Mouse (Mus musculus): ENCODE data around the gene Gsg1l.
A peak's percentile ranks its signal among the peaks of the same experiment; 100 is the strongest.

Gsg1l gene

GRCm38 (mm10) chr7:125934319-125934718 lies 147.9 kb downstream of the Gsg1l start:
- DNase-seq (ENCODE audit: low read depth, low spot score) = no peak

- DNase-seq (ENCODE audit: low read depth, low spot score) = no peak
Measured at GRCm38 (mm10) chr7:125933356-125934244, 148.6 kb downstream of the Gsg1l start.

- DNase-seq (ENCODE audit: low read depth, low spot score) = no peak
Measured at GRCm38 (mm10) chr7:125931602-125932001, 150.6 kb downstream of the Gsg1l start.

GRCm38 (mm10) chr7:125924044-125924443 lies 158.2 kb downstream of the Gsg1l start:
- no peak for DNase-seq (ENCODE audit: low read depth, low spot score)

GRCm38 (mm10) chr7:125920801-125921200 lies 161.4 kb downstream of the Gsg1l start:
- no peak for DNase-seq (ENCODE audit: low read depth, low spot score)

- no peak for DNase-seq (ENCODE audit: low read depth, low spot score)
Measured at GRCm38 (mm10) chr7:125900386-125901161, 181.6 kb downstream of the Gsg1l start.

GRCm38 (mm10) chr7:125899916-125900315 lies 182.3 kb downstream of the Gsg1l start:
- DNase-seq (ENCODE audit: low read depth, low spot score) = no peak

- no peak for DNase-seq (ENCODE audit: low read depth, low spot score)
Measured at GRCm38 (mm10) chr7:125899036-125899435, 183.2 kb downstream of the Gsg1l start.

- DNase-seq (ENCODE audit: low read depth, low spot score) = no peak
Measured at GRCm38 (mm10) chr7:125897059-125897458, 185.2 kb downstream of the Gsg1l start.

- DNase-seq (ENCODE audit: low read depth, low spot score) = no peak
Measured at GRCm38 (mm10) chr7:125893621-125894020, 188.6 kb downstream of the Gsg1l start.

- DNase-seq (ENCODE audit: low read depth, low spot score) = no peak
Measured at GRCm38 (mm10) chr7:125888373-125888772, 193.8 kb downstream of the Gsg1l start.

GRCm38 (mm10) chr7:125887761-125888160 lies 194.4 kb downstream of the Gsg1l start:
- DNase-seq (ENCODE audit: low read depth, low spot score) = no peak

- no peak for DNase-seq (ENCODE audit: low read depth, low spot score)
Measured at GRCm38 (mm10) chr7:125887124-125887523, 195.1 kb downstream of the Gsg1l start.

- no peak for DNase-seq (ENCODE audit: low read depth, low spot score)
Measured at GRCm38 (mm10) chr7:125886116-125886680, 196.0 kb downstream of the Gsg1l start.

- no peak for DNase-seq (ENCODE audit: low read depth, low spot score)
Measured at GRCm38 (mm10) chr7:125883232-125883631, 199.0 kb downstream of the Gsg1l start.

- no peak for DNase-seq (ENCODE audit: low read depth, low spot score)
Measured at GRCm38 (mm10) chr7:125878040-125878439, 204.2 kb downstream of the Gsg1l start.

- DNase-seq (ENCODE audit: low read depth, low spot score) = no peak
Measured at GRCm38 (mm10) chr7:125873971-125874495, 208.2 kb downstream of the Gsg1l start.

GRCm38 (mm10) chr7:125872874-125873273 lies 209.3 kb downstream of the Gsg1l start:
- no peak for DNase-seq (ENCODE audit: low read depth, low spot score)

- DNase-seq (ENCODE audit: low read depth, low spot score) = no peak
Measured at GRCm38 (mm10) chr7:125872202-125872580, 210.0 kb downstream of the Gsg1l start.

GRCm38 (mm10) chr7:125871404-125872201 lies 210.6 kb downstream of the Gsg1l start:
- peak; percentile 18 for DNase-seq (ENCODE audit: low read depth, low spot score)

GRCm38 (mm10) chr7:125868570-125868969 lies 213.6 kb downstream of the Gsg1l start:
- no peak for DNase-seq (ENCODE audit: low read depth, low spot score)
